Mouse (Mus musculus) cerebellum, postnatal 10 days (tissue): ENCODE measurements around the gene Exosc5.

Experiments used
- DNase-seq, 2 experiments: peaks; one replicate each; pipeline ENCODE4 v3.0.0; 2021; ENCODE audit warnings: mixed read lengths in 2 of 2

Gene Exosc5

DNA sequence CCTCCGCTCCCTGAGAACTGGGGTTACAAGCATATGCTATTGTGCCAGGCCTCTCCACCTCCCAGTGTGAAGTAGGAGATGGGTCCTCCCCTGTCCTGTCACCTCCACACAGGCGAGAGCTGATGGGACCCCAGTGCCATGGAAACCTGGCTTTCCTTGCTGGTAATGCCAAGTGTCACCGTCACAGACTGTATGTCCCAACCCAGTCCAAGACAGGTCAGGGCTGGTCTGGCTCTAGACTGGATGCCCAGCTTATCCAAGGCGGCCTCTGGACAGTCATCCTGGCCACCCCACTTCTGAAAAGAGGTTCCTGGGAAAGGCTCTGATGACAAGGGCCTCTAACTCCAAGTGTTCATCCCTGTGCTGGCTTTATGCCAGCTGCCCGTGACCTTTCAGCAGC is 21.9 kb upstream of the Exosc5 start:
- DNase-seq, result no peak

DNA sequence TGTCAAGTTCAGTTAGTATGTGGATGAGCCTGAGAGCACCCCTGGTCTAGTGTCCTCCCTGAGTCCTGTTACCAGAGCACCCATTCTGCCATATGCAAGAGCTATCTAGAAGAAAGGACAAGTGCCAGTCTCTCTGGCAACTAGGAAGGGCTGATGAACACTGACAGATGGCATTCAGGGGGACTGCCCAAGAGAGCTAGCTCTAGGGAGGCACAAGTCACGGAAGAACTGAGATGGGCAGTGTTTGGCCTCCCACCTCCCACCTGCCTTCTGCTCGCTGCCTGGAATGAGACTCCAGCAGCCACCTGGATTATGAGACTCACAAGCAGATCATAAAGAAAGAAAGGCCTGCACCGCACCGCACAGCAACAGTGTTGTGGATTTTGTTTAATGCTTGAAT is 19.2 kb upstream of the Exosc5 start:
- DNase-seq, result peak; percentile 67 to 75

DNA sequence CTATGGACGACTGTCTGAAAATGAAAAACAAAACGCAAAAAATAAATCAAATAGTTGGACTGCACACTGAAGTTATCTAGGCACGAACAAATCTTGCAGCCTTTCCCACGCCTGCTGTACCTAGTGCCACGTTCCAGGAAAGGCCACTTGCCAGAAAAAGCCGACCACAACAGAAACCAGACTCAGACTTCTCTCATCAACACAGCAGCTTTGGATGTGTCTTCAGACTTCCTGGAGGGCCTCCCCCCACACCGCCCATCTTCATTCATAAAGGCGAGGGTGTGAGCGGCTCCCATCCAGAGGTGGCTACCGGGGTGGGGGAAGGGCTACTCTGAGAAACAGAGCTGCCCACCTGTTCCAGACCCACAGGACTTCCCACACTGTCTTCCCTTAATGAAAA is 14.8 kb upstream of the Exosc5 start:
- DNase-seq, result peak; percentile 36 to 52

DNA sequence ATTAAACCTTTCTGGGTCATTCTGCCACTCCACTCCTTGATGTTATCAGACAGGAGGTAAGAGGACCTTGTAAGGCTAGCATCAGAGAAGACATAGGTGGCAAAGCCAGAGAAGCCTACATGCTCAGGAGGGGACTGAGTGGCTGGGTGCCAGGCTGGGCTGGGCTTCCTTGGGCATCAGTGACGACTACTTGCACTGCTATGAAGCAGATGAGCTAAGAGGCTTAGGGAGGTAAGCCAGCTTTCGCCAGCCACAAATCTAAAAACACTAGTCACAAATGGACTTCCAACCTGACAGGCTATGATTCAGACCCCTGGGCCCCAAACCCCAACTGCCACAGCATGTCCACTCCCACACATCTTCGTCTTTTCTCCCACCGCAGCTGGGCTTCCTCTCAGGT is 14.3 kb upstream of the Exosc5 start:
- DNase-seq, result peak; percentile 70 to 73

DNA sequence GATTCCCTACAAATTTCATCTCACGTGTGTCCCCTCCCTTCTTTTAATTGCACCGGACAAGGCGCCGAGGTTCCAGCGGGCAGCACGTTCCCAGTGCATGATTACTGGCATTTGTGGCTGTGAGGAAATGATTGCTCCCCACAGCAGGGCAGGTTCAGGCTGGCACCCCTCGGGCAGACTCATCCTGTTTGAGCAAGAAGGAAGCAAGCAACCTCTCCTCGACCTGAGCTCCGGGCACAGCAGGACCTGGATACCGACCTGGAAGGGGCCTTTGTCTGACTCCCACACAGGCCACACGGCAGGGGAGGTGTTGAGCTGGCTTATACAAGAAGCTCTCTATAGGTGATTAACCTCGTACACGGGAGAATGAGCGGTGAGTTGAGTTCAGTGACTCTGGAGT is 13.9 kb upstream of the Exosc5 start:
- DNase-seq, result peak in 1 of 2 experiments; percentile 25

DNA sequence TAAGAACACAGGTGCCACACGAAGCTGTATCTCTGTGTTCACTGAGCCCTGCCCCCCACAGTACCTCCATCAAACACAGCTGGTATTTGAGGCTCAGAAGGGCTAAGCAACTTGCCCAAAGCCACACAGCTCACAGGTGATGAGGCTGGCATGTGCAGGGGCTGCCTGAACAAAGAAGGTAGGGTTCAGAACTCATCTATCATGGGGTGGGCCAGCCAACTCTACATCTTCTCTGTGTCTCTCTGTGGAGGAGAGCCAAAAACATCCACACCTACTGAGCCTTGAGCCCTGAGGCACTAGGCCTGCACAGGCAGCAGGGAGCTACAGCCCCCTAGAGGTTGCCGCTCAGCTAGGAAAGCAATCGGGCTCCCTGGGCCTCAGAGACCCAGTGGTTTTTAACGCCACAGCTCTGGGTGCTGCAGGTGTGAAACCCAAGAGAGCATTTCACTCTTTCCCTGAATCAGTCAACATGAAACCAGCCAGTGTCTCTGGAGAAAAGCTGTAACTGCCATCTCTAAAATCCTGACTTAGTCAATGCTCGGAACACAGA is 11.3 kb upstream of the Exosc5 start:
- DNase-seq, result no peak

DNA sequence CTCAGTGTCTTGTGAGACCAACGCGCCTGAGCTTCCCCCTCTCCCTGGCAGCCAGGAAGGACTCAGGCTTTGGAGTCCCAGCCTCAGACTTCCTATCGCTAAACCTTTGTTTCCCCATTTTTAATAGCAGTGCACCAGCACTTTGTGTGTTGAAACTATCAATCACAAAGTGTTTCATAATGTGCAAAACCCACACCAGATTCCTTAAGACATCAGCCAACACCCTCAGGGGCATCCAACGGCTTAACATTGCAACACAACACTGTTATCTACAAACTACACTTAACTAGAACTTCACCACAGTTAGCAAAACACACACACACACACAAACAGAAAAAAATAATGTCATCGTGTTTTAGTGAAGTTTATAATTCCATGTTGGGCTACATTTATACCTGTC is 9.1 kb upstream of the Exosc5 start:
- no peak for DNase-seq

DNA sequence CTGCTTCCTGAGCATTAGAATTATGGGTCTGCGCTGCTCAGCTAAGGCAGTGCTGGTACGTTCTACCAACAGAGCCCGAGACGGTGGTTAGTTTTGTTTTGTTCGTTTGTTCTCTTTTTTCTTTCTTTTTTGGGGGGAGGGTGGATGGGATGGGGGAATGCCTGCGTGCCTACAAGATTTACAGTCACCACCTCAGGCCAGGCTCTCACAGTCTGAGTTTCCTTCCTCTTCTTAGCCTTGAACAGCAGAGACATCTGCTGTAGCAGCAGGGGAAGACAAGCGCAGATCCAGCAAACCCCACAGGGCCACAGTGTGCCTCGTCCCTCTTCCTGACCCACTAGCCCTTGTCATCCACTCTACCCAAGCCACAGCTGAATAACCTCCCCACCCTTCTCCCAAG is 7.7 kb upstream of the Exosc5 start:
- no peak for DNase-seq

DNA sequence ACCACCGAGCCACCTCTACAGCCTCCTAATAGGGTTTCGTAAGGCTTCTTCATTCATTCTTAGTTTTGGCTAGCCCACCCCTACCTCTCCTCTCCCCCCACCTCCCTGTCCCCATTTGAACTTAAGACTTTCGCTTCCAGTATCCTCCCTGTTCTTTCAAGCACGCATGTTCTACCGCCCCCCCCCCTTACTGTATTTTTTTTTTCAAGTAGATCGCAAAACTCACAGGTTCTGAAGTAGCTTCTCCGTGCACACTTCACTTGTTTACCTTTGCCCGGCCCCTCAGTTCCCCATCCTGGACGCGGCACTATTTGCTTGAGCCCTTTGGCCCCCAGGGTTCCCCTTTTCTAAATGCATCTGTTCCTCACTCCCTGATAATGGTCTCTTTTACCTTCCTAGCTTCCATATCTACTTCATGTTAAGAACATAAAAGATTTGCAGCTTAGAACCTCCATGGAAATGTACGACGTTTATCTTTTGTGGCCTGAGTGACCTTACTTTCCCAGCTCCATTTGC is 6.7 kb upstream of the Exosc5 start:
- DNase-seq, result no peak

DNA sequence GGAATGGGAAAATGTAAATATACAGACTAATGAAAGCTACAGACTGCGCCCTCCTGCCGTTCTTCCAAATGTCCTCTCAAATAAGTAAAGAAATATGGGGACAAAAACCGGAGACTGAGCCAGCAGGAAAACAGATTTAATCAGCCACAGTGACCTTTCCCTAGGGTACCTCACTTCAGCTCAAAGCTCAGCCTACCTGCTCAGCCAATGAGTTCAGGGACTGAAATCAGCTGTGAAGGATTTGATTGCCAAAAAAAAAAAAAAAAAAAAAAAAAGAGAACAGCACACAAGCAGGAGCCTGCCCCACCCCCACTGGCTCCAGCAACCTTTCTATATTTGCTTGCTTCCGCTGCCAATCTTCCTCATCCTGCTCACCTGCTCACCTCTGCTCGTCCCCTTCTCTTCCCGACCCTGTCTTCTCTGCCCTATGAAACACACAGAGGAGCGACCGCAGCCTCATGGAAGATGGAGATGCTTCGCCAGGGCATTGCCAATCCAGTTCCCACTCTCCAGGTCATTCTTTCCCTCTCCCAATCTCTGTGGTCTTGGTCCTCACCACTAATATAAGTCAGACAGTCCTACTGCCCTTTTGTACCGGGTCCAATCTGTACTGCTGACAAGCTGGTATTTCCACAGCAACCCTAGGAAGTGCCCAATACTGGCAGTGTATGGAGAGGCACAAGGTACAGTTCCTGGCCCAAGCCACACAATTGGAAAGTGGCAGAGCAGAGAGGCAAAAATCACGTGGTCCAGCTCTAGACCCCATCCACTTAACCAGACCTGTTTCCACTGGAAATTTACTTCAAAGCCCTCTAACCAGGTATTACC is 3.1 kb upstream of the Exosc5 start:
- DNase-seq, result peak; percentile 74

DNA sequence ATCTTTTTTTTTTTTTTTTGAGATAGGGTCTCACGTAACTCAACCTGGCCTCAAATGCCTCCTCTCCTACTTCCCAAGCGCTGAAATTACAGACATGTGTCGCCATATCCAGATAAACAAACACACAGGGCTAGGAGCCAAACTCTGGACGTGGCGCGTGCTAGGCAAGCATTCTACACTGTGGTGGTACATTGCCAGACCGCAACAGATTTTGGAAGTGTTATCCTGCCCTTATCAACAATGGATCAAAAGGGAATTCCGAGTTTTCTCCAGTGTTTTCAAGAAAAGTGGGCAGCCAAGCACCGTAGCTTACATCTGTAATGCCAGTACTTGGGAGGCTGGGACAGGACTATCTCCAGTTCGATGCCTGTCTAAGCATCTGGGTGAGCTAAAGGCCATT is 1.2 kb upstream of the Exosc5 start:
- DNase-seq, result peak; percentile 48 to 63

DNA sequence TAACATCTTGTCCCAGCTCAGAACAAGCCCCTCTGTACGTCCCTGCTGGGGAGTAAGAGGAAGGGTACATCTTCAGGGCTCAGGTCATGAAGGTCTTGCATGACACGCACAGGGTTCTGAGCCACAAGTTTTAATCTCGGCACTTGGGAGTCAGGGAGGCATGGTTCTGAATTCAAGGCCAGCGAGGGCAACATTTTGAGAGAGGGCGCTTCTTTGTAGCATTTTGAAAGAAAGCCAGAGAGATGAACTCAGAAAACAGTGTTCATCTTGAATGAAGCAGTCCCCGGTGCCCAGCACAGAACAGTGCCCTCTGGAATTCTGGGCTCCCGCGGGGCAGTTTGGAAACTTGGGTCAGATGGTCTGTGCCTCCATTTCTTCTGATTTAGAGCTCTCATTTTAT is 7.4 kb downstream of the Exosc5 start:
- DNase-seq, result no peak

DNA sequence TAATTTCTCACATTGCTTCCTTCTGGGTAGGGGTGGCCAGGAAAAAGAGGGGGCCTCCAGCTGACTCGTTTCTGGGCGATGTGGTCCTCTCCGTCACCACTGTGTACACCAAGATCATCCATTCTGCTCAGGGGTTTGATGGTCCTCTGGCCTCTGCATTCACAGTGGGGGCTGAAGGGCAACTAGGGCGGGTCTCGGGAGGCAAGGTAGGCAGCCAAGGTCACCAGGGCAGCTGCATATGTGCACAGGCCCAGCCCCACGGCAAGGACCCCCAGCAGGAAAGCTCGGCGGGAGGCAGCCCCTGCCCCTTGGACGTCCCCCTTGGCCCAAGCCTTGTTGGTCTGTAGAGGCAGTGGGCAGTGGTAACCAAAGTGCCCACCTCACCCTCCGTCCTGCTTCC is 10.2 kb downstream of the Exosc5 start:
- DNase-seq, result no peak

DNA sequence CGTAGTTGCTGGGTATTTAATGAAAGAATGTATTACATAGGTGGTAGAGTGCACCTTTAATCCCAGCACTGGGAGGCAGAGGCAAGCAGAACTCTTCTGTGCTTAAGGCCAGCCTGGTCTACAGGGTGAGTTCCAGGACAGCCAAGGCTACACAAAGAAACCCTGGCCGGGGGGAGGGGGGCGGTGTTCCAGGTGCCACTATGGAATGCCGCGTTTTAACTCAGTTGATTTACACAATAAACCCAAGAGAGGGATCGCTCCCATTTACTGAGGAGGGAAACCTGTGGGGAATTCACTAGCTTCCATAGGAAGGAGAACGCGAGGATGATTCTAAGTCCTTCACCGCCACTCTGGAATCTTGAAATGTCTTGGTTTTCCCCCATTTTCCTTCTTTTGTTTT is 10.7 kb downstream of the Exosc5 start:
- no peak for DNase-seq

DNA sequence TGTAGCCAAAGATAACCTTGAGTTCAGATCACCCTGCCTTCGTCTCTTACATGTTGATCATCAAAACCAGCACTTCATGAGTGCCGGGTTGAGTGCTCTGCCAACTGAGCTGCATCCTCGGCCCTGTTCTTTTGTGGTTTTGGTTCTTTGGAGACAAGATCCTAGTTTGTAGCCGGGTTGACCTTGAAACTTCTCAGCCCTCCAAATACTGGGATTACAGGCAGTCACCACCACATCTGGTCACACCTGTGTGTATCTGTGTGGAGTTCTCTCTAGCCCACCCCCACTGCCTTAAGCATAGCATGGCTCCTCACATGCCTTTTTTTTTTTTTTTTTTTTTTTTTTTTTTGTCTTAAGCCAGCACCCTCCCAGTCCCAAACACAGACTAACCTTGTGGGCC is 11.1 kb downstream of the Exosc5 start:
- DNase-seq, result no peak

DNA sequence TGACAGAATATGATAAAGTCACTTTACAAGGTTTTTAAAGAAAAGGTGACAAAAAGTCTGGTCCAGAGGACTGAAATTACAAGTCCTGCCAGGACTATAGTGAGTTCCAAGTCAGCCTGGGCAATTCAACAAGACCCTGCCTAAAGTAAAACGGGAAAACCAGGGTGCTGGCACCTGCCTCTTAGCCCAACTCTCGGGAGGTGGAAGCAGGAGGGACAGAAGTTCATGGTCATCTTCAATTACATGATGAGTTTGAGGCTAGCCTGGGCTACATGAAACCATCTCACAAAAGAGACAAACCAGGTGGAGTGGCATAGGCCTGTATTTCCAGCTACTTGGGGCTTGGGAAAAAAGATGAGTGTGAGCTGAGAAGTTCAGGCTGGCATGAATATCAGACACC is 12.7 kb downstream of the Exosc5 start:
- no peak for DNase-seq

DNA sequence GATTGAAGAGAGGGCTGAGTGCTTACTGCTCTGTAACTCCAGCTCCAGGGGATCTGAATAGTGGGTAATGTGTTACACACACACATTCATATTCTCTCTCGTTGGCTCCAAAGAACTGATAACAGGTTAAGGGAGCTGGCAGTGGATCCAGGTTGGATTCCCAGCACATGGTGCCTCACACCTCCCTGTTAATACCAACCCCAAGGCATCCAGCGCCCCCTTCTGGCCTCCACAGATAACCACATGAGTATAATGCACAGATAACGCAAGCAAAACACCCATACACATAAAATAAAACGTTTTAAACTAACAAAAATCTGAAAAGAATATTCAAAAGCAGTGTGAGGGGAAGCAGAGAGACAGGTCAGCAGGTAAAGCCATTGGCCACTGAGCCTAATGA is 13.5 kb downstream of the Exosc5 start:
- no peak for DNase-seq

DNA sequence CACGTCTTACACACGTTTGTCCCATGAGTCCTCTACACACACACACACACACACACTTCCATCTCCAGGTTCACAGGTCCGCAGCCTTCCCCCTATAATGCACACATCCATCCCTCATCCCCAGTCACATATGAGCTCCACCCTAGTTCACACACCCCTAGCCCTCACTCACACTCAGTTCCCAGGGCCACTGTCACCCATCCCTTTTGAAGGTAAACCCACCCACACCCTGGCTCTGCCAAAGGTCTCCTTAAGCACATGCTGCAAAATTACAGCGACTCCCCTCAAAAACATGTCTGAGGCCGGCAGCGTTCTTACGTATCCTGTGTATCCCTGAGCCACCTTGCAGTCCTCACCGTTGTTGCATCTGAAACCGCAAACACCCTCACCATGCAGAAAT is 15.3 kb downstream of the Exosc5 start:
- no peak for DNase-seq

DNA sequence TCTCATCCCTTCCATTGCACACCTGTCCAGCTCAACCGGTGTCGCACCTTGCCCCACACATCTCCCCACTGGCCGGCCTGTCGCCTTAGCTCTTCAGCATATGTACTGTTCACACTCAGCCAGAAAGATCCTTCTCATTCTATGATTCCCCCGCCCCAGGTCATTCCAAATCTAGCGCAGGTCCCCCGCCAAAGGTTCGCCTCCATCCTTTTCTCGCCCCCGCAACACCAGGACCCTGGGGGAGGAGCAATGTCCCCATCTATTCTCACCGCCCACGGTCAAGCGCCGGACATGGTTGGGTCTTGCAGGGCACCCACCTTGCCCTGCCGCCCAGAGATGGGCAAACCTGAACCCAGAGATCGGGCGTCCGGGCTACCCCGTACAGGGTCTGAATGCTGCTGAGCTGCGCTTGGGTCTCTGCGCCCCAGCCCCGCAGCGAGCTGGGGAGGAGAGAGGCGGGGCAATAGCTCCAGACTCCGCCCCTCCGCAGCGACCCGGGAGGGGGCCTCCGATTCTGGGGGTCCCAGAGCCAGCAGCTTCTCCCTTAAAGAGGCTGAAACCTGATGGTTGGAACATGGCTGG is 15.8 kb downstream of the Exosc5 start, which contains the start of gene Tmem91:
Tmem91 (minus strand) TSS at position 448 of the 582 bp plus-strand sequence.
- DNase-seq, result peak; percentile 62 to 70

DNA sequence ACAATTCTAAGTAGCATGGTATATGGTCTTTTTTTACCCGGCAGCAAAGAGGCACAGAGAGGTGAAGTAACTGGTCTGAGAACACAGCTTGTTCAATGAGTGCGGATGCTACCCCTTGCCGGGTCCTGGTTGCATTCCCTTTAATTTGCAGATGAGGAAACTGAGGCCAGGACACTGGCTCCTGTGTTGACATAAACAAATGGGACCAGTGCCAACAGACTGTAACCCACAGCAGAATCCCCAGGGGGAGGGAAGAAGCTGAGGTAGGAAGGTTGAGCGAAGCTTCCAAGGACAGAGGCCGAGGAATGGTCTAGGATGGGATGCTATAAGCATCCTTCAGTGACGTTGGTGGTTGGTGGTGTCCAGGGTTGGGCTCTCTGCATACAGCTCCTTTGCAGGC is 16.4 kb downstream of the Exosc5 start:
- DNase-seq, result peak; percentile 35 to 51

DNA sequence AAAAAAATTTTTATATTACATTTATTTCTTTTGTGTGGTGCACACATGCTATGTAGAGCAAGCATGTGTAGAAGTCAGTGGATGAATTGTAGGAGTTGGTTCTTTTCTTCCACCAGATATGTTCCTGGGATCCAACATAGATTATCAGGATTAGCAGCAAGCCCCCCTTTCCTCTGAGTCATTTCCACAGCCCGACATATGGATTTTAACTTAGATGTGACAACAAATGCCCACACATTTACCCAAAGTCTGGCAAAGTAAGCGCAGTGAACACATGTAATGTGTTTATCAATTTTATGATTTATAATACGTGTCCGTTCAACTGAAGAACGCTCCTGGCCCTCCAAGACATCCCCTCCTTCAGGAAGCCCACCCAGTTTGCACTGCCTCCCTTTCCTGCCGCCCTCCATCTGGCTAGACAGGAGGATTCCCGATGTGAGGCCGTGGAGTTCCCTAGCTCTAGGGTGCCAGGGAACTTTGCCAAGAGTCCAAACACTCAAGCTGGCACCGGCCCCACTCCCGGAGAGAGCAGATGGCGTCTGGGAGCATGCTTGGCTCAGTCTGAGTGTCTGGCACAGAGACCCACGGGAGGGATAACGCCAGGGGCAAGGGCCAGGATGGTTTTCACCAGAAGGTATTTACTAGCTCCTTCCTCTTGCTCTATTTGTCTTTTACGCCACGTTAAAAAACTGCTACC is 17.3 kb downstream of the Exosc5 start:
- peak; percentile 100 for DNase-seq

DNA sequence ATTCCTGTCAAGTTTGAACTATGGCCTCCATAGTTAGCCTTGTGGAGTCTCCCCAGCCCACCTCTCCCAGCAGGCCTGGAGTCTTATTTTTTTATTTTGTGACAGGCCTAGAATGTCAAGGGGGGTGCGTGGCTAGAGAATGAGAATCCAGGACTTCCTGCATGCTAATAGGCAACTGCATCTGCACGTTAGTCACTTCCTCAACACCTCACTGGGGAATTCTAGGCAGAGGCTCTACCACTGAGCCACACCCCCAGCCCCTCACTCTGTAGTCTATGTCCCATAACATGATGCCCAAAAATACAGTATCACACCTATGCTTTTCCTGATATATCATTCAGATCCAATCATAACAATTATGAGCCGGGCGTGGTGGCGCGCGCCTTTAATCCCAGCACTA is 18.0 kb downstream of the Exosc5 start:
- DNase-seq, result no peak

DNA sequence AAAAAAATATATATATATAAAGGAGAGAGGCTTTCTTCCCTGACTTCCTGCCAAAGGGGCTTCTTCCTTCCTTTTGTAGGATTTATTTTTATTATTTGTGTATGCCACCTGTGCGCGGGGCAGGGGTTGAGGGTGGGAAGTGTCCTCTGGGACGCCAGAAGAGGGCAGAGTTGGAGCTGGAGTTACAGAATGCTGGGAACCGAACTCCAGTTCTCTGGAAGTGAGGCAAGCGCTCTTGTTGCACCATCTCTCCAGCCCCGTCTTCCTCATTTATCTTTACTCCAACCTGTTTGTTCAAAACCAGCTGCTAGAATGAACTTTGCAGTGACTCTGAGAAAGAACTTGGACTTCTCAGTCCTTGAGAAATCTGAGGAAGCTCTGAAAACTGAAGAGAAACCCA is 21.0 kb downstream of the Exosc5 start:
- DNase-seq, result peak in 1 of 2 experiments; percentile 45
